Mouse (Mus musculus) CH12.LX (cell line): ENCODE measurements around the gene Tek. TPM values are rescaled to one million over a fixed set of nuclear protein-coding genes. Genes with fewer than 3 reads are reported as not detected.

Experiments
- DNase-seq: peaks from one replicate; pipeline ENCODE4 v3.0.0-alpha.2; 2013; ENCODE audit errors: extremely low read depth
- H3K27ac ChIP-seq: 2 replicates; pipeline ENCODE4 v1.5.1; 2012; ENCODE audit warnings: low read depth, mild to moderate bottlenecking, control low read depth, moderate library complexity; ENCODE audit not compliant: insufficient read depth
- H3K27me3 ChIP-seq: replicated peaks from 2 replicates; pipeline ENCODE3; 2012; ENCODE audit warnings: inconsistent platforms
- H3K36me3 ChIP-seq, 2 experiments: replicated peaks in 1 of 2; 2 replicates each; pipeline versions ENCODE3 to v1.6.1; 2012; ENCODE audit warnings: inconsistent platforms in 1 of 2, low read length in 1 of 2, mild to moderate bottlenecking in 1 of 2, mixed read lengths in 1 of 2, moderate library complexity in 1 of 2; ENCODE audit not compliant: control insufficient read depth in 1 of 2, insufficient read depth in 1 of 2
- H3K4me1 ChIP-seq, 2 experiments: 2 replicates each; pipeline ENCODE4 v1.6.1; 2012; ENCODE audit warnings: inconsistent platforms in 1 of 2, moderate library complexity in 1 of 2; ENCODE audit not compliant: insufficient read depth in 2 of 2, control insufficient read depth in 1 of 2
- H3K4me2 ChIP-seq: 2 replicates; pipeline ENCODE4 v1.6.1; 2012; ENCODE audit warnings: low read depth, mild to moderate bottlenecking, control low read depth; ENCODE audit not compliant: poor library complexity, insufficient read depth, severe bottlenecking
- H3K4me3 ChIP-seq, 3 experiments: fragments of 150-350 bp in 1 of 3; sonication (generic) in 1 of 3; replicated peaks in 1 of 3; 2 replicates each; pipeline versions ENCODE3 to v1.5.1; 2011 to 2012; ENCODE audit warnings: low read depth in 2 of 3, low read length in 2 of 3, mild to moderate bottlenecking in 2 of 3, moderate library complexity in 2 of 3, control low read depth in 1 of 3, improper control_type of control experiment in 1 of 3, inconsistent platforms in 1 of 3, mixed read lengths in 1 of 3; ENCODE audit not compliant: poor library complexity in 1 of 3
- H3K79me2 ChIP-seq: replicated peaks from 2 replicates; pipeline ENCODE4 v1.6.1; 2012; ENCODE audit warnings: mild to moderate bottlenecking, moderate library complexity; ENCODE audit not compliant: control insufficient read depth, poor library complexity, insufficient read depth, severe bottlenecking; ENCODE audit errors: extremely low read depth
- H3K9ac ChIP-seq: 2 replicates; pipeline ENCODE4 v1.6.1; 2012; ENCODE audit warnings: low read depth, mild to moderate bottlenecking, control low read depth, moderate library complexity; ENCODE audit not compliant: insufficient read depth
- H3K9me3 ChIP-seq: replicated peaks from 2 replicates; pipeline ENCODE3; 2012; ENCODE audit warnings: low read length, inconsistent platforms, mixed read lengths
- BHLHE40 ChIP-seq: IDR thresholded peaks from 2 replicates; pipeline ENCODE4 v1.6.1; 2011; ENCODE audit warnings: mild to moderate bottlenecking, low read depth, low read length, improper control_type of control experiment
- CHD2 ChIP-seq: IDR thresholded peaks from 2 replicates; pipeline ENCODE4 v1.6.1; 2011; ENCODE audit warnings: low read length, improper control_type of control experiment
- EP300 ChIP-seq: IDR thresholded peaks from 2 replicates; pipeline ENCODE4 v1.6.1; 2011; ENCODE audit warnings: low read length, improper control_type of control experiment
- GABPA ChIP-seq: IDR thresholded peaks from 2 replicates; pipeline ENCODE4 v1.6.1; 2012; ENCODE audit warnings: low read depth, low read length, improper control_type of control experiment, inconsistent platforms; ENCODE audit not compliant: insufficient replicate concordance
- HCFC1 ChIP-seq: IDR thresholded peaks from 2 replicates; pipeline ENCODE4 v1.6.1; 2012; ENCODE audit warnings: low read depth, mild to moderate bottlenecking, inconsistent platforms, low read length, improper control_type of control experiment
- IRF4 ChIP-seq: IDR thresholded peaks from 2 replicates; pipeline ENCODE4 v1.6.1; 2014; ENCODE audit warnings: low read depth, mild to moderate bottlenecking, inconsistent platforms, low read length, improper control_type of control experiment
- MAFK ChIP-seq: IDR thresholded peaks from 2 replicates; pipeline ENCODE4 v1.6.1; 2011; ENCODE audit warnings: low read length, improper control_type of control experiment; ENCODE audit not compliant: insufficient replicate concordance
- MAX ChIP-seq: IDR thresholded peaks from 2 replicates; pipeline ENCODE4 v1.6.1; 2011; ENCODE audit warnings: low read length, improper control_type of control experiment
- MAZ ChIP-seq: IDR thresholded peaks from 2 replicates; pipeline ENCODE4 v1.6.1; 2012; ENCODE audit warnings: low read depth, mild to moderate bottlenecking, inconsistent platforms, low read length, improper control_type of control experiment, moderate library complexity
- NRF1 ChIP-seq: IDR thresholded peaks from 2 replicates; pipeline ENCODE4 v1.6.1; 2014; ENCODE audit warnings: low read depth, mild to moderate bottlenecking, inconsistent platforms, low read length, improper control_type of control experiment, moderate library complexity
- PAX5 ChIP-seq: IDR thresholded peaks from 2 replicates; pipeline ENCODE4 v1.6.1; 2012; ENCODE audit warnings: low read length, inconsistent platforms, mixed read lengths
- SIN3A ChIP-seq: IDR thresholded peaks from 2 replicates; pipeline ENCODE4 v1.6.1; 2012; ENCODE audit warnings: low read length, improper control_type of control experiment, inconsistent platforms
- SMC3 ChIP-seq: IDR thresholded peaks from 2 replicates; pipeline ENCODE4 v1.6.1; 2011; ENCODE audit warnings: low read depth, low read length, improper control_type of control experiment
- TCF12 ChIP-seq: IDR thresholded peaks from 2 replicates; pipeline ENCODE4 v1.6.1; 2014; ENCODE audit warnings: low read depth, mild to moderate bottlenecking, inconsistent platforms, low read length, improper control_type of control experiment
- ZKSCAN1 ChIP-seq: IDR thresholded peaks from 2 replicates; pipeline ENCODE4 v1.6.1; 2012; ENCODE audit warnings: low read depth, inconsistent platforms, low read length, improper control_type of control experiment, borderline replicate concordance
- ZMIZ1 ChIP-seq: IDR thresholded peaks from 2 replicates; pipeline ENCODE4 v1.6.1; 2012; ENCODE audit warnings: low read depth, mild to moderate bottlenecking, inconsistent platforms, low read length, improper control_type of control experiment
- dilution Hi-C: fragments of 300-500 bp; cut with MboI; formaldehyde crosslinking; loops from 2 replicates; pipeline ENCODE4 v1.14.3; 2020; ENCODE audit warnings: low sequenced_read_pairs; ENCODE audit not compliant: extremely low pct_unique_long_range_greater_than_20kb, extremely low pct_ligation_motif_present
- in situ Hi-C: fragments of 300-500 bp; cut with MboI; formaldehyde crosslinking; loops from 3 replicates; pipeline ENCODE4 v1.14.3; 2019; ENCODE audit warnings: low sequenced_read_pairs, low pct_ligation_motif_present, low pct_unique_long_range_greater_than_20kb, mixed read lengths
- polyA plus RNA-seq: library from polyadenylated mRNA; unstranded; fragments of >175 nt; gene quantifications from 2 replicates; pipeline ENCODE4 v1.2.1, GENCODE M21; 2012; ENCODE audit warnings: low read depth; ENCODE audit not compliant: insufficient read length
- total RNA-seq, 2 experiments: library from RNA; depleted of rRNA; stranded (reverse); fragments of 300-350 nt in 1 of 2; fragments of >200 nt in 1 of 2; gene quantifications; 2 replicates each; pipeline ENCODE4 v1.2.3; 2012 to 2014

The Tek gene
- total and polyA plus RNA-seq, 3 experiments, result 0.06 to 0.47 (median 0.17) TPM

- no peak for DNase-seq
- in situ Hi-C loops, result no loop called here
- no peak for TF ChIP-seq PAX5
- no peak for TF ChIP-seq MAFK
- no peak for TF ChIP-seq EP300
- TF ChIP-seq GABPA, result no peak
- TF ChIP-seq CHD2, result no peak
- no peak overlapping the region for H3K27ac ChIP-seq
- no peaks in the 10 kb centered on the region for H3K9me3 ChIP-seq
- H3K36me3 ChIP-seq, result no peaks in the 10 kb centered on the region
- H3K27me3 ChIP-seq, result no peaks in the 10 kb centered on the region
- no peak overlapping the region for H3K4me2 ChIP-seq
- H3K79me2 ChIP-seq, result no peaks in the 10 kb centered on the region
- no peak overlapping the region for H3K4me3 ChIP-seq
- peaks cover 0 to 9% of the 10 kb centered on the region in 2 experiments; a peak in 1 of 4 replicates for H3K4me1 ChIP-seq
- dilution Hi-C loops, result no loop called here
- H3K9ac ChIP-seq, result no peak overlapping the region
Measured at GRCm38 (mm10) chr4:94745749-94746148, 6.7 kb downstream of the Tek start.

DNA sequence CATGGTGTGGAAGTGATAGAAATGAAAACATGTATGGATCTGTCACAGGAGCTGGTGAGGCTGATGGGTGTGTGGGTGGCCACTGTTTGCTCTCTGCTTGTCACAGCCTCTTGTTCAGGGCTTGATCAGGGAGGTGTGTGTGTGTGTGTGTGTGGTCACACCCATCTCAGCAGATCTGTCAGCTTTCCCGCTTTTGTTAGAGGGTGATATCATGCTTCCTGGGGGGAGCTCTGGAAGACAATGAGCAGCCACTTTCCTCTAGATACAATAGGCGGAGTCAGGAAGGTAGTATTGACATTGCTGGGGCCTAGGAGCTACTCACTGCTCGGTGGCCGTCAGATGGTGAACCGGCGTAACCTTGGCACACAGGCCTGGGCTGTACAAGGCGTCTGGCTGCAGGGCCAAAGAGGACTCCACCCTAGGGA, 7.3 kb downstream of the Tek start:
- no peak for DNase-seq
- dilution Hi-C loops (no loop called here), in situ Hi-C loops (no loop called here)
- Histone ChIP-seq H3K4me3 (no peak overlapping the region), H3K79me2 (no peaks in the 10 kb centered on the region), H3K4me2 (no peak overlapping the region), H3K9ac (no peak overlapping the region), H3K27me3 (no peaks in the 10 kb centered on the region), H3K9me3 (no peaks in the 10 kb centered on the region), H3K36me3 (no peaks in the 10 kb centered on the region), H3K27ac (no peak overlapping the region)
- TF ChIP-seq SMC3, result no peak
- TF ChIP-seq MAX, result no peak
- TF ChIP-seq ZKSCAN1, result no peak
- no peak for TF ChIP-seq GABPA
- no peak for TF ChIP-seq HCFC1
- no peak for TF ChIP-seq IRF4
- TF ChIP-seq MAZ, result no peak
- no peak for TF ChIP-seq NRF1
- no peak for TF ChIP-seq TCF12
- no peak for TF ChIP-seq SIN3A
- TF ChIP-seq ZMIZ1, result no peak
- no peak for TF ChIP-seq BHLHE40
- TF ChIP-seq, all 38 proteins: peak for 0
- peaks cover 0 to 9% of the 10 kb centered on the region in 2 experiments; a peak in 1 of 4 replicates for H3K4me1 ChIP-seq
